Mouse (Mus musculus): ENCODE results near the gene Nr6a1.

DNA sequence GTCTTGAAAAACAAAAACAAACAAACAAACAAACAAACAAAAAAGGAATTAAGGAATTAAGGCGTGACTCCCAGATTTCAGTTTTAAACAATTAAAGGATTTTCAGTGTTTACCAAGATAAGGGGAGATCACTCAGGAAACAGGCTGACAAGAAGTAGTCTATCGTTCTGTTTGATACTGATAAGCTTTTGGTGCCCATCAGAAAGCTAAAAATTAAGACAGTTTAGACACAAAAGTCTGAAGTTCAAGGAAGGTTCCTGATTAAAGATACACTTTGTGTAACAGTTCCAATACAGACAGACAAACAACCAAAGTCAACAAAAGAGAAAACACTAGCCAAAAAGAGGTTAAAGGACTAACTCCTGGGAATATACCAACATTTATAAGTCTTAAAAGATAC is 152.6 kb downstream of the Nr6a1 start:
- TF ChIP-seq CTCF (IDR thresholded peaks at IDR 0.05; ENCODE audit: low read depth, low read length), result no peak
- no peak for TF ChIP-seq POLR2A (IDR thresholded peaks at IDR 0.05; ENCODE audit: extremely low read depth, insufficient read depth, low read length)
